Mouse (Mus musculus): Measurements from ENCODE around the gene Olfr1130.
"Not testable (repeated sequence)": the region's sequence is repeated elsewhere in the genome, so short reads cannot be mapped to it uniquely, and the experiment has no call there.

The Olfr1130 gene

GRCm38 (mm10) chr2:87605912-87606311 is at the start of gene Olfr1130:
Olfr1130 (plus strand) TSS chr2:87606212.
- in situ Hi-C loops (cut with MboI, MseI): not testable (repeated sequence)

GRCm38 (mm10) chr2:87573602-87574001 is 32.4 kb upstream of the Olfr1130 start, which contains the start of gene Olfr1129:
Olfr1129 (plus strand) TSS chr2:87573902.
- in situ Hi-C loops (cut with MboI, MseI): not testable (repeated sequence)

- in situ Hi-C loops (cut with MboI, MseI): no loop called here
Observed at GRCm38 (mm10) chr2:87626804-87627203, 20.8 kb downstream of the Olfr1130 start, which contains the start of gene Olfr1131. Olfr1131 (plus strand) TSS chr2:87627104.

- in situ Hi-C loops (cut with MboI, MseI): no loop called here
Observed at GRCm38 (mm10) chr2:87637435-87637834, 31.4 kb downstream of the Olfr1130 start, which contains the start of gene Olfr1132. Olfr1132 (minus strand) TSS chr2:87637535.

GRCm38 (mm10) chr2:87642441-87642840 is 36.4 kb downstream of the Olfr1130 start:
- in situ Hi-C loops (cut with MboI, MseI): no loop called here

- in situ Hi-C loops (cut with MboI, MseI): no loop called here
Observed at GRCm38 (mm10) chr2:87647274-87647673, 41.3 kb downstream of the Olfr1130 start, which contains the start of gene Olfr1133. Olfr1133 (minus strand) TSS chr2:87647374.

GRCm38 (mm10) chr2:87658360-87658759 is 52.3 kb downstream of the Olfr1130 start, which contains the start of gene Olfr1134:
Olfr1134 (minus strand) TSS chr2:87658460.
- in situ Hi-C loops (cut with MboI, MseI): no loop called here
